ENCODE assay signal across 8 mouse cellular contexts in the genomic region with DNA sequence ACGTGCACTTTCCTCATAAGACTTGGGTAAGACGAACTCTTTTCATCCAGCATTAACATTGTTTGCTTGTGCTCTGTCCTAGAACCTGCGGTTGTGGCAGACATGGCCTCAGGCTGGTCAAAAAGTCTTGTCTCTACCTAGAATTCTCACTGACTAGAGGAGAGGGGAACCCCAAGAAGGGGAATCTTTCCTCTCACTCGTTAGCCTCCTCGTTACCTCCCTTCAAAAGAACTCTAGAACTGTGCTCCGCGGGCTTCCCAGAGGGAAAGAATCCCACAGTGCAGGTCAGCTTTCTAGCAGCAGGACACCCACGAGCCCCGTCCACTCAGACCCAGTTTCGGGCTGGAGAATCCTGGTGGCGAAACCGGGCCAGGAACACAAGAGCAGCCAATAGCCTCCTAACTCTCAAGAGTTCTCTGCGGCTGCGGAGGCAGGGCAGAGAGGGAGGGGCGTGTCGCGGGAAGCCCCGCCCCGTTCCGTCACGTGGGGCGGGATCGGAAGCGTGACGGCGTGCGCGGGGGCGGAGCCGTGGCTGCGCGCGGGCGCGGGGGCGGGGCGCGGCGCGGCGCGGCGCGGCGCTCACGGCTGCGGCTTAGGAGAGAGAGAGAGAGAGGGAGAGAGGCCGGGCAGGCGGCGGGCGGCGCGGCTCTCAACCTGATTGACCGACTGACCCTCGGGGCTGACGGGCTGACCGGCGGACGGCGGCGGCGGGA. TPM values are rescaled to one million over a fixed set of nuclear protein-coding genes. Genes with fewer than 3 reads are reported as not detected.
A peak's percentile ranks its signal among the peaks of the same experiment; 100 is the strongest.
DNase-seq lines count a peak whose midpoint lies in the region; ATAC-seq and TF ChIP-seq lines count a peak whose summit lies in the region.

A gene (plus strand): TSS at position 553 of the 713 bp plus-strand sequence.

- ATAC-seq in forebrain, postnatal 0 days = peak; percentile 97
- peak; percentile 94 for ATAC-seq in lung, embryonic 15.5 days (ENCODE audit: borderline replicate concordance, extremely low read depth, low FRiP score, low TSS enrichment)

- peak; percentile 88 for DNase-seq in MEL (ENCODE audit: low read depth, low spot score)
- peak; percentile 93 to 96 for DNase-seq in cerebellum, adult 2 months
- DNase-seq in forebrain, postnatal 0 days = peak; percentile 94
- DNase-seq in heart, postnatal 4 days = peak; percentile 97
- DNase-seq in layer of hippocampus, adult 8-10 months (ENCODE audit: low spot score in 2 of 2) = peak; percentile 87 to 92
- peak; percentile 89 for DNase-seq in ovary, adult 18-20 months (ENCODE audit: low spot score)
- peak; percentile 91 for DNase-seq in thymus, postnatal 0 days (ENCODE audit: low spot score)

- TF ChIP-seq POLR2A in MEL (IDR thresholded peaks at IDR 0.05; ENCODE audit: control insufficient read depth in 1 of 2, insufficient read depth in 1 of 2, low read depth in 1 of 2, low read length in 2 of 2, poor library complexity in 1 of 2) = peak; percentile 66 to 88; a peak in 3 of 4 replicates
- TF ChIP-seq POLR2A in cerebellum, adult 2 months (IDR thresholded peaks at IDR 0.05; ENCODE audit: borderline replicate concordance, insufficient read depth, low read length) = peak; percentile 62; the same call in 1 of the 2 replicates

- TF ChIP-seq CTCF in MEL (IDR thresholded peaks at IDR 0.05 in 2 of 3, conservative IDR thresholded peaks at IDR 0.05 in 1 of 3; ENCODE audit: control insufficient read depth in 1 of 3, insufficient read depth in 1 of 3, low read depth in 2 of 3, low read length in 3 of 3, poor library complexity in 1 of 3, severe bottlenecking in 1 of 3) = no peak
- TF ChIP-seq CTCF in cerebellum, adult 2 months (IDR thresholded peaks at IDR 0.05; ENCODE audit: borderline replicate concordance, insufficient read depth, low read depth, low read length) = no peak
- peak; percentile 54 for TF ChIP-seq CTCF in forebrain, postnatal 0 days (IDR thresholded peaks at IDR 0.05; ENCODE audit: low read depth)

- 2% methylated on average over 56 of the region's 62 CpGs for WGBS in cerebellum, adult 2 months
- WGBS in forebrain, postnatal 0 days = 5% methylated on average over 52 of the region's 62 CpGs
- WGBS in lung, embryonic 15.5 days = 1% methylated on average over 54 of the region's 62 CpGs

- H3K9ac ChIP-seq in MEL (ENCODE audit: control insufficient read depth, low read depth, low read length, poor library complexity, severe bottlenecking) = peak within 1 kb of the TSS; percentile 86
- H3K9ac ChIP-seq in forebrain, postnatal 0 days = peak within 1 kb of the TSS; percentile 79
- peak within 1 kb of the TSS; percentile 92 for H3K9ac ChIP-seq in lung, embryonic 15.5 days

- peak within 1 kb of the TSS; percentile 68 for H3K4me2 ChIP-seq in forebrain, postnatal 0 days (ENCODE audit: low read depth)
- peak within 1 kb of the TSS; percentile 80 for H3K4me2 ChIP-seq in lung, embryonic 15.5 days

- H3K79me2 ChIP-seq in MEL (ENCODE audit: control insufficient read depth, insufficient read depth, low read length, poor library complexity) = peaks cover 26% of the 10 kb centered on the region

- peaks cover 0 to 26% of the 10 kb centered on the region in 2 experiments; a peak in 2 of 4 replicates for H3K36me3 ChIP-seq in MEL (ENCODE audit: control insufficient read depth in 1 of 2, insufficient read depth in 2 of 2, low read length in 2 of 2)
- H3K36me3 ChIP-seq in forebrain, postnatal 0 days (ENCODE audit: insufficient read depth) = no peaks in the 10 kb centered on the region
- H3K36me3 ChIP-seq in lung, embryonic 15.5 days = no peaks in the 10 kb centered on the region

- TF ChIP-seq EP300 in MEL (IDR thresholded peaks at IDR 0.05; ENCODE audit: low read depth in 1 of 2, low read length in 2 of 2) = no peak

- H3K4me1 ChIP-seq in MEL (ENCODE audit: control insufficient read depth in 1 of 2, insufficient read depth in 2 of 2, low read length in 2 of 2) = peaks cover 11 to 14% of the 10 kb centered on the region in 2 experiments; a peak in 3 of 4 replicates
- peaks cover 5% of the 10 kb centered on the region; the same call in 1 of the 2 replicates for H3K4me1 ChIP-seq in cerebellum, adult 2 months (ENCODE audit: control insufficient read depth, insufficient read depth, low read length)
- H3K4me1 ChIP-seq in forebrain, postnatal 0 days (ENCODE audit: insufficient read depth) = peaks cover 6% of the 10 kb centered on the region; the same call in 1 of the 2 replicates
- H3K4me1 ChIP-seq in lung, embryonic 15.5 days = peaks cover 41% of the 10 kb centered on the region

- H3K27me3 ChIP-seq in MEL (ENCODE audit: control insufficient read depth in 1 of 2, insufficient read depth in 2 of 2, low read length in 2 of 2) = no peaks in the 10 kb centered on the region
- H3K27me3 ChIP-seq in cerebellum, adult 2 months (ENCODE audit: control insufficient read depth, insufficient read depth, low read length) = no peaks in the 10 kb centered on the region
- H3K27me3 ChIP-seq in forebrain, postnatal 0 days (ENCODE audit: insufficient read depth, low read length) = no peaks in the 10 kb centered on the region
- no peaks in the 10 kb centered on the region for H3K27me3 ChIP-seq in lung, embryonic 15.5 days

- H3K27ac ChIP-seq in MEL (ENCODE audit: control insufficient read depth, low read depth, low read length) = peak within 1 kb of the TSS; percentile 74
- peak within 1 kb of the TSS; percentile 56; the same call in 1 of the 2 replicates for H3K27ac ChIP-seq in cerebellum, adult 2 months (ENCODE audit: insufficient read depth, low read length)
- H3K27ac ChIP-seq in forebrain, postnatal 0 days (ENCODE audit: low read depth, low read length) = peak within 1 kb of the TSS; percentile 90
- peak within 1 kb of the TSS; percentile 93 for H3K27ac ChIP-seq in lung, embryonic 15.5 days

- TF ChIP-seq RAD21 in MEL (IDR thresholded peaks at IDR 0.05; ENCODE audit: low read depth, low read length) = no peak

- H3K9me3 ChIP-seq in MEL (replicated peaks; ENCODE audit: insufficient read depth, low read length) = no peaks in the 10 kb centered on the region
- no peaks in the 10 kb centered on the region for H3K9me3 ChIP-seq in forebrain, postnatal 0 days (ENCODE audit: low read length)
- no peaks in the 10 kb centered on the region for H3K9me3 ChIP-seq in lung, embryonic 15.5 days

- H3K4me3 ChIP-seq in MEL (ENCODE audit: control insufficient read depth in 1 of 2, insufficient read depth in 1 of 2, low read depth in 2 of 2, low read length in 2 of 2) = peak within 1 kb of the TSS; percentile 72 to 96
- peak within 1 kb of the TSS; percentile 92 for H3K4me3 ChIP-seq in cerebellum, adult 2 months (replicated peaks; ENCODE audit: insufficient read depth, low read depth, low read length)
- peak within 1 kb of the TSS; percentile 86 for H3K4me3 ChIP-seq in forebrain, postnatal 0 days (ENCODE audit: low read depth, low read length)
- peak within 1 kb of the TSS; percentile 70 for H3K4me3 ChIP-seq in lung, embryonic 15.5 days

TF ChIP-seq in MEL, 35 proteins besides CTCF, POLR2A, EP300 and RAD21 (continues in another document):
- TF ChIP-seq ZKSCAN1 (IDR thresholded peaks at IDR 0.05; ENCODE audit: low read depth, low read length) (no peak), ZC3H11A (IDR thresholded peaks at IDR 0.05; ENCODE audit: low read depth, low read length) (no peak), USF1 (IDR thresholded peaks at IDR 0.05; ENCODE audit: low read depth, low read length) (peak; percentile 93), MYC (IDR thresholded peaks at IDR 0.05; ENCODE audit: low read depth, low read length) (no peak), RCOR1 (IDR thresholded peaks at IDR 0.05; ENCODE audit: low read depth, low read length) (no peak), GABPA (IDR thresholded peaks at IDR 0.05; ENCODE audit: low read depth, low read length) (no peak), MAZ (IDR thresholded peaks at IDR 0.05; ENCODE audit: low read depth, low read length) (no peak), MAFK (IDR thresholded peaks at IDR 0.05; ENCODE audit: borderline replicate concordance, low read depth, low read length) (no peak), GATA1 (IDR thresholded peaks at IDR 0.05; ENCODE audit: low read depth, low read length) (no peak), UBTF (IDR thresholded peaks at IDR 0.05; ENCODE audit: borderline replicate concordance, insufficient read depth, low read depth, low read length) (no peak), SMC3 (IDR thresholded peaks at IDR 0.05; ENCODE audit: low read depth, low read length) (no peak), CHD2 (IDR thresholded peaks at IDR 0.05; ENCODE audit: low read length) (no peak), ETS1 (IDR thresholded peaks at IDR 0.05; ENCODE audit: low read depth, low read length) (no peak), MEF2A (IDR thresholded peaks at IDR 0.05; ENCODE audit: extremely low read depth, insufficient replicate concordance, low read depth, low read length, poor library complexity, severe bottlenecking) (no peak), ZMIZ1 (IDR thresholded peaks at IDR 0.05; ENCODE audit: low read depth, low read length) (peak; percentile 90), TCF12 (IDR thresholded peaks at IDR 0.05; ENCODE audit: low read depth, low read length) (peak; percentile 55), SIN3A (IDR thresholded peaks at IDR 0.05; ENCODE audit: low read length) (peak; percentile 53; the same call in 1 of the 2 replicates), JUND (IDR thresholded peaks at IDR 0.05; ENCODE audit: low read depth, low read length) (no peak), TAL1 (IDR thresholded peaks at IDR 0.05; ENCODE audit: low read length) (no peak), POLR2AphosphoS5 (IDR thresholded peaks at IDR 0.05; ENCODE audit: borderline replicate concordance, low read depth, low read length) (no peak), MYB (IDR thresholded peaks at IDR 0.05; ENCODE audit: low read depth, low read length) (no peak), HCFC1 (IDR thresholded peaks at IDR 0.05; ENCODE audit: low read depth, low read length) (peak; percentile 39; the same call in 1 of the 2 replicates), KAT2A (conservative IDR thresholded peaks at IDR 0.05; ENCODE audit: low read depth, low read length) (no peak; the same call in 1 of the 2 replicates)

RNA-seq across cellular contexts. Expression of the gene that starts here (rescaled TPM):
- 25.6 and 30.7 TPM in 2 replicates for total RNA-seq in MEL (2012; rRNA removed)
- 10 to 100 TPM in 1 of 2 experiments, not detected in 1; 42.4 TPM for polyA plus RNA-seq in MEL (2012; ENCODE audit: insufficient read depth in 1 of 2, insufficient read length in 2 of 2, low read depth in 1 of 2, low replicate concordance in 2 of 2, missing spikeins in 1 of 2)
- polyA plus RNA-seq in cerebellum, adult 2 months (2012; rRNA removed) = 16.7 and 17.3 TPM in 2 replicates
- 51.5 and 58.7 TPM in 2 replicates for total RNA-seq in forebrain, postnatal 0 days (2014; rRNA removed)
- polyA plus RNA-seq in forebrain, postnatal 0 days (2015; fragmentation: Nextera tagmentation; extraction: Ambion mirVana) = 12.9 and 20.0 TPM in 2 replicates
- total RNA-seq in heart, postnatal 4 days (2021) = 10 to 100 TPM; 17.5 to 18.1 TPM
- total RNA-seq in layer of hippocampus, adult 8-10 months (2022) = 10 to 100 TPM; 23.7 to 25.6 (median 24.3) TPM
- polyA plus RNA-seq in lung, embryonic 15.5 days (2015; fragmentation: Nextera tagmentation; extraction: Ambion mirVana) = 33.7 and 33.8 TPM in 2 replicates
- polyA plus RNA-seq in thymus, postnatal 0 days (2015; fragmentation: Nextera tagmentation; extraction: Ambion mirVana) = 16.5 and 20.6 TPM in 2 replicates

Comparison
In these comparisons a context has a peak if more than half of its experiments do, and no peak if none do; other contexts are left out.
1. Peak in every context shown above with its lines: DNase-seq, ATAC-seq, H3K4me3 ChIP-seq and H3K27ac ChIP-seq.